Mouse (Mus musculus): ENCODE results near the gene Lcn4. TPM values are rescaled to one million over a fixed set of nuclear protein-coding genes. Genes with fewer than 3 reads are reported as not detected.

Lcn4 gene
- polyA plus RNA-seq, 1 experiment from 2014 or later: 0.14 TPM

DNA sequence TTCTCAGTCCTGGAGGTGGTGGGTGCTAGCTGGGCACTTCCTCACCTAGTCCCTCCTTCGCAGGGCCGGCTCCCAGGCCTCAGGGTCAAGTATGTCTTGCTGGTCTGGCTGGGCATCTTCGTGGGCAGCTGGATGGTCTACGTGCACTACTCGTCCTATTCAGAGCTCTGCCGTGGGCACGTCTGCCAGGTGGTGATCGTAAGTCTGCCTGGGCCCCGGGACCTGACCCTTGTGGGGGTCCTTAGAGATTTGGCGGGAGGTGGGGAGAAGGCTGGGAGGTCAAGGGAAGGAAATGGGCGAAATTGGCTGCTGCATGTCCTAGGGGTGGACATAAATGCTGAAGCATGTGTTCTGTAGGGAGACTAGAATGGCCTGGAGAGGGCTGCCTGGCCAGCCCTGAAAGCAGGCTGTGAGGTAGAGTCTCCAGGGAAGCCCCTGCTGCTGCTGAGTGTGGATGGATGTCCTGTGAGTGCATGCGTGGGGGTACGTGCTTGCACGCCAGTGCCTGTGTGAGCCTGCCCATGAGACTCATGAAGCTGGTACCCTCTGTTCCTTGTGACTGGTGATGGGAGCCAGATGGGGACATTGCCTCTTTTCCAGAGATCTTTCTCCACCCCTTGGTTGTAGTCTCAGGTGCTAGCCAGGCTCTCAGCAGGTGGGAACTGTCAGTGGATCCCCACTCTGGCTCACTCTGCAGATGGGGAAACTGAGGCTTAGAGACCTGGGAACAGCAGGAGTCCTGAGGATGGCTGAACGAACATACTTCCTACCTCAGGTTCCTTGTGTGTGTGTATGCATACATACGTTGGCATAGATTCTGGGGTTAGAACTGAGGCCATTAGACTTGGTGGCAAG is 38.3 kb downstream of the Lcn4 start:
- Histone ChIP-seq H3K27ac (ENCODE audit: low read depth) (no peak overlapping the region), H3K4me3 (ENCODE audit: low read depth, low read length) (no peak overlapping the region), H3K9ac (replicated peaks) (no peak overlapping the region), H3K9me3 (ENCODE audit: low read length) (no peaks in the 10 kb centered on the region), H3K4me2 (ENCODE audit: low read depth, low read length) (no peak overlapping the region), H3K27me3 (ENCODE audit: insufficient read depth, low read length) (no peaks in the 10 kb centered on the region), H3K36me3 (replicated peaks; ENCODE audit: insufficient read depth, low read length) (peaks cover 28% of the 10 kb centered on the region), H3K4me1 (ENCODE audit: insufficient read depth) (peaks cover 11% of the 10 kb centered on the region)
- 77% methylated on average over 16 of the region's 16 CpGs for WGBS (ENCODE audit: insufficient replicate concordance)
- TF ChIP-seq EP300 (IDR thresholded peaks at IDR 0.05; ENCODE audit: low read depth) (no peak), CTCF (IDR thresholded peaks at IDR 0.05; ENCODE audit: low read depth) (no peak)
- DNase-seq (no peak), ATAC-seq (no peak)

DNA sequence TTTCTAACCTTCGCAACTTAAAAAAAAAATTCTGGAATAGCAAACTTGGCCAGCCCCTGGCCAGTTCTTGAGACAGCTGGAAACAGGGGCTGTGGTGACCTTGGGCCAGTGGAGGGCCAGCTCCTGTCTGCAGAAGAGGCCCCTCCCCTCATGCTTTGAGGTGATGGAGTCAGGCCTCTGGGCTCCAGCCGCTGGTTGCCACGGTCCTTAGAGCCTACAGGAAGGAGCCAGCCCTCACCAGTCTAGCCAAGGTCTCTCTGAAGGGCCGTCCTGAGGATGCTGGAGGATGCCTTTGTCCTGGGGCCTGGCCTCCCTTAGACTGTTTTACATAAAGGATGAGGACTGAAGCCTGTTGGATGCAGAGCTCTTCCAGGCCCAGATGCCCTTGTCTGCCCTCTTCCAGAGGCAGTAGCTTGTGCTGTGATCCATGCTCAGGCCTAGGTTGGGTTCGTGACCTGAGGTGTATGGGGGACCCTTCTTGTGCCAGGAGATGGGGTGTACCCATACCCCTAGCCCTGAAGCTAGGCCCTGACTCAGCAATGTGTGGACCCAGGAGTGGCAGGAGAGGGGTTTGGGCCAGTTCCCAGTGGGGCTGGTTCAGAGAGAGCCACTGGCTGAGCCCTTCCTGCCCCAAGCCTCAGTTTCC is 42.2 kb downstream of the Lcn4 start:
- Histone ChIP-seq H3K27ac (ENCODE audit: low read depth) (no peak overlapping the region), H3K4me3 (ENCODE audit: low read depth, low read length) (peak overlapping the region; percentile 56), H3K9ac (replicated peaks) (peak overlapping the region; percentile 57), H3K36me3 (replicated peaks; ENCODE audit: insufficient read depth, low read length) (no peaks in the 10 kb centered on the region), H3K27me3 (ENCODE audit: insufficient read depth, low read length) (peaks cover 6% of the 10 kb centered on the region; the same call in 1 of the 2 replicates), H3K9me3 (ENCODE audit: low read length) (no peaks in the 10 kb centered on the region), H3K4me1 (ENCODE audit: insufficient read depth) (peaks cover 9% of the 10 kb centered on the region), H3K4me2 (ENCODE audit: low read depth, low read length) (peak overlapping the region; percentile 92)
- no peak for DNase-seq
- TF ChIP-seq EP300 (IDR thresholded peaks at IDR 0.05; ENCODE audit: low read depth) (no peak), CTCF (IDR thresholded peaks at IDR 0.05; ENCODE audit: low read depth) (no peak)
- ATAC-seq: peak; percentile 5; the same call in 1 of the 2 replicates
- 31% methylated on average over 5 of the region's 5 CpGs for WGBS (ENCODE audit: insufficient replicate concordance)

DNA sequence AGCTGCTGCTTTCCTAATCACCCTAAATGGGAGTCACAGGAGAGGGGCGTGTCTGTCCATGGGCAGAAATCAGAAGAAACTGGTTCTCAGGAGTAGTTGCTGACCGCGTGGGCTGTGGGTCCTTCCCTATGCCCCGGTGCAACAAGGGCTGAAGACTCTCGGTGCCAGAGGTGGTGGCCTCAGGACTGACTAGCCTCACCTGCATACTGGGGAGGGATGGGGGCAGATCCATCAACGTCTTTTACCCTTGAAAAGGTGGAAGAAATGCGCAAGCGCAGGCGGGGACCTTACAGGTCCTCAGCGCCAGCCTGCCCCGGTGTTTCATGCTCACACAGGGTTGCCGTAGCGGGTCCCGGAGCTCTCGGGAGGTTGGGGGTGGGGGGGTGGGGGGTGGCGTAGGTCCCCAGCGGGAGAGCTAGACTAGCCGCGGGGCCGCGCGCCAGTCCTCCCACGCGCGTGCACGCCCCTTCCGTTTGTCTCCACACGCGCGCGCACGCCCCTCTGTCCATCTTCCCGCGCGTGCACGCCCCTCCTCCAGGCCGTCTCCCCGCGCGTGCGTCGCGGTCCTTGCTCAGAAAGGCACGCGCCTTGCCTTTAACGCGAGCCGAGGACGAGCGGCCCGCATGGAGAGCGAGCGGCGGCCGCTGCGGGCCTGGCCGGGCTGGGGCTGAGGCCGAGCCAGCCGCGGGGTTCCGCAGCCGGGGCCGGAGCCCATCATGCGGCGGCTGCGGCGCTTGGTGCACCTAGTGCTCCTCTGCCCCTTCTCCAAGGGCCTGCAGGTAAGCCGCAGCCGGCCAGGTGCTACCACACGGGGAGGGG is 43.0 kb downstream of the Lcn4 start, which contains the start of gene Fam69b:
Fam69b (plus strand) TSS at position 537 of the 819 bp plus-strand sequence.
- no peak for TF ChIP-seq EP300 (IDR thresholded peaks at IDR 0.05; ENCODE audit: low read depth)
- no peak for TF ChIP-seq CTCF (IDR thresholded peaks at IDR 0.05; ENCODE audit: low read depth)
- Histone ChIP-seq H3K27ac (ENCODE audit: low read depth) (no peak within 1 kb of the TSS), H3K4me1 (ENCODE audit: insufficient read depth) (peaks cover 9% of the 10 kb centered on the region), H3K36me3 (replicated peaks; ENCODE audit: insufficient read depth, low read length) (no peaks in the 10 kb centered on the region), H3K27me3 (ENCODE audit: insufficient read depth, low read length) (peaks cover 6% of the 10 kb centered on the region; the same call in 1 of the 2 replicates), H3K4me2 (ENCODE audit: low read depth, low read length) (peak within 1 kb of the TSS; percentile 92), H3K9me3 (ENCODE audit: low read length) (no peaks in the 10 kb centered on the region), H3K9ac (replicated peaks) (peak within 1 kb of the TSS; percentile 57), H3K4me3 (ENCODE audit: low read depth, low read length) (peak within 1 kb of the TSS; percentile 56)
- peak; percentile 47 for ATAC-seq
- 3% methylated on average over 70 of the region's 70 CpGs for WGBS (ENCODE audit: insufficient replicate concordance)
- DNase-seq: peak; percentile 62

- TF ChIP-seq EP300 (IDR thresholded peaks at IDR 0.05; ENCODE audit: low read depth) (no peak), CTCF (IDR thresholded peaks at IDR 0.05; ENCODE audit: low read depth) (0 out of 2 replicates have a peak, but pooled peaks have one; percentile 17)
- H3K4me1 ChIP-seq (ENCODE audit: insufficient read depth): peaks cover 9% of the 10 kb centered on the region
- 52% methylated on average over 3 of the region's 3 CpGs for WGBS (ENCODE audit: insufficient replicate concordance)
- no peak for ATAC-seq
- no peak overlapping the region for H3K9ac ChIP-seq (replicated peaks)
- H3K36me3 ChIP-seq (replicated peaks; ENCODE audit: insufficient read depth, low read length): no peaks in the 10 kb centered on the region
- no peak for DNase-seq
- no peak overlapping the region for H3K4me2 ChIP-seq (ENCODE audit: low read depth, low read length)
- no peaks in the 10 kb centered on the region for H3K9me3 ChIP-seq (ENCODE audit: low read length)
- H3K27ac ChIP-seq (ENCODE audit: low read depth): no peak overlapping the region
- H3K4me3 ChIP-seq (ENCODE audit: low read depth, low read length): no peak overlapping the region
- peaks cover 6% of the 10 kb centered on the region; the same call in 1 of the 2 replicates for H3K27me3 ChIP-seq (ENCODE audit: insufficient read depth, low read length)
Observed at GRCm38 (mm10) chr2:26626081-26626480, 45.0 kb downstream of the Lcn4 start.

DNA sequence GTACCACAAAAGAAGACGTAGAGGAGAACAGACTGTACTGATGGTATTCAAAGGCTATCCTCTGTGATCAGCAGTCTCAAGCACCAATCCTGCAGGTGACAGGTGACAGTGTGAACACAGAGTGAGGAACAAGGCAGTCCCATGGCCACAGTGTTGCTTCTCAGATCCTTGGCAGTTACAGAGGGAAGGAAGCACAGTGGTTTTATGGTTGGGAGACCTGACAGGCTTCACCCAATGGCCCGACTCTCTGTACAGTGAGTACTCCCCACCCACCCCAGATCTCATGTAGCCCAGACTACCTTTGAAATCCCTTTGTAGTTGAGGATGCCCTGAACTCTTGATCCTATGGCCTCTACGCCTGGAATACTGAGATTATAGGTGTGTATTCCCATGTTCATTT is 45.7 kb downstream of the Lcn4 start:
- TF ChIP-seq EP300 (IDR thresholded peaks at IDR 0.05; ENCODE audit: low read depth) (no peak), CTCF (IDR thresholded peaks at IDR 0.05; ENCODE audit: low read depth) (no peak)
- WGBS (ENCODE audit: insufficient replicate concordance): 65% methylated on average over 3 of the region's 3 CpGs
- ATAC-seq (no peak), DNase-seq (no peak)
- no peak overlapping the region for H3K4me2 ChIP-seq (ENCODE audit: low read depth, low read length)
- H3K36me3 ChIP-seq (replicated peaks; ENCODE audit: insufficient read depth, low read length): no peaks in the 10 kb centered on the region
- H3K9me3 ChIP-seq (ENCODE audit: low read length): no peaks in the 10 kb centered on the region
- H3K4me3 ChIP-seq (ENCODE audit: low read depth, low read length): no peak overlapping the region
- H3K9ac ChIP-seq (replicated peaks): no peak overlapping the region
- no peak overlapping the region for H3K27ac ChIP-seq (ENCODE audit: low read depth)
- H3K27me3 ChIP-seq (ENCODE audit: insufficient read depth, low read length): peaks cover 6% of the 10 kb centered on the region; the same call in 1 of the 2 replicates
- H3K4me1 ChIP-seq (ENCODE audit: insufficient read depth): peaks cover 9% of the 10 kb centered on the region

Data from liver, postnatal 0 days (tissue).